Mouse (Mus musculus) gastrocnemius, postnatal 10 days (tissue): ENCODE results near the gene Mbnl2. TPM values are rescaled to one million over a fixed set of nuclear protein-coding genes. Genes with fewer than 3 reads are reported as not detected.

Experiments used
- DNase-seq: peaks from one replicate; pipeline ENCODE4 v3.0.0; 2021; ENCODE audit warnings: mixed read lengths
- total RNA-seq, 2 experiments: library from RNA; stranded (reverse); gene quantifications; 2 replicates each; pipeline ENCODE4 v1.2.3; 2021

The Mbnl2 gene
- total RNA-seq, 2 experiments from 2014 or later: 213 to 224 TPM

DNA sequence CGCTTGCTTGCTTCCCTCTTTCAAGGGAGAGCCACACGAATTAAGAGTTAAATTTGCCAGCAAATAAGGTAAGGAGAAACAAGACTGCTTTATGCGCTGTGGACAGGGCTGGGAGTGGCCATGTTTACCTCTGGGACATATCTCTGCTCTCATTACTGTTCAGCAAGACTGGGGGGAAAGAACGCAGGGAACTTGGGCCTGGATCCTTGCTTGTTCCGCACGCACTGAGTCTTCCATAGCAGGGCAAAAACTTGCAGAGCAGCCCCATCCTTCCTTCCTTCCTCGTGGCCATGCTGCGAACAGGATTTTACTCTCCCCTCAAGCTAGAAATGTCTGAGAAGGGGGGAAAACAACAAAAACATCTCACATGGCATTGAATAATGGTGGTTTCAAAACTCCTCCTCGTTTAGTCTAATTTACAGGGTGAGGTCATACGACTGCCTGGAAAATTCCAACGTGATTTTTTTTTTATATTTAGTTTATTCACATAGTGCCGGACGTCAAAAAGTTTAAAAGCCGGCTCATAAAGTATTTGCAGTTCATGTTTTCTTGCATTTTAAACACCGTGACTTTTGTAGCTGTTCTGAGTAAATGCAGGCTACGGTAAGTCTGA, 21.8 kb downstream of the Mbnl2 start:
- DNase-seq: no peak

DNA sequence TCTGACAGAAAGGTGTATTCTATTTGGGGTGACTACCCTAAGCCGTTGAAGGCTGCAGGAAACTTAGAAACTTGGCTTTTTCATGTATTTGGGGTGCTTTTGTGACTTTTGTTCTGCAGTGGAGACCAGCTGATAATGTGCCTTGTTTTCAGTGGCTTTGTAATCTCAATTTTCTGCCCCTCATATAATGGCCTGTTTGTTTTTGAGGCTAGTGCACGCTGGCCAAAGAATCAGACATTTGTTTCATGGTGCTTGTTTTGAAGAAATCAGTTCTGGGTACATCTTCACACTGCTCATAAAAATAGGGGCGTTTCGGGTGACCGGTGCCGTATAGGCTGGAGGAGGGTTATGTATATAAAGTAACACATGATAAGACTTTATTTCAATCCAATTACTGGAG, 22.4 kb downstream of the Mbnl2 start:
- no peak for DNase-seq

- DNase-seq: no peak
Observed at GRCm38 (mm10) chr14:120298439-120298838, 23.0 kb downstream of the Mbnl2 start.

- no peak for DNase-seq
Observed at GRCm38 (mm10) chr14:120299716-120300115, 24.2 kb downstream of the Mbnl2 start.

DNA sequence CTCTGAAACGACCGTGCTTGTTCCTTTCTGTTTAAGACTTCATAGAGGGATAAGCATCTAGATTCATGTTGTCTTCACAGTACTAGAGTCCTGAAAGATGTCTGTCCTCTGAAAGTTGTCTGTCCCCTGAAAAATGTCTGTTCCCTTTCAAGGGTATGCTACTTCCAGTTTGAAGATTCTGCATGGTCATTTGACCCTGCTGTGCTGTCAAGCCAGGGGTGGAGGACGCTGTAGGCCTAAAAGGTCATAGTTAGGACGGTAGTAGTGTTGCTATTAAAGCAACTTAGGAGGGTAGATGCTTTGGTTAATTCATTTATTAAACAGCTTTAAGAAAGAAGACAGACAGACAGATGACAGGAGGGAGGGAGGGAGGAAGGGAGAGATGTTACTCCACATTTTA, 24.7 kb downstream of the Mbnl2 start:
- no peak for DNase-seq

DNA sequence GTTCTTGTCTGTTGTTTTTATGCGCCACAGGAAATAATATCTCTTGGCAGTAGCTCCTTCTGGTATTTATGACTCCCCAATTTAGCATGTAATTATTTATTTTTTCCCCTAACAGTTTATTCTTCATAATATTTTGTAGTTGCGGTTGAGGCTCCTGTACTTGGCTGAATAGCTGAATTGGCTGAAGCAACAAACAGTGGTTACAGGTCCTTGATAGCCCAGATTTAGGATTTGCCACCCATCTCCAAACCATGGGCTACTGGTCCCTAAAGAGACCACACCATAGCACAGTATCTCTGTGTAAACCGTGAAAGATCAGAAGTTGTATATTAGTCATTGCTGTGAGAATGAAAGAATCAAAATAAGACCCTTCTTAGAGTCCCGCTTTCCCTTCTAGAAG, 25.3 kb downstream of the Mbnl2 start:
- no peak for DNase-seq

GRCm38 (mm10) chr14:120302913-120303548, 27.6 kb downstream of the Mbnl2 start:
- DNase-seq: no peak

DNA sequence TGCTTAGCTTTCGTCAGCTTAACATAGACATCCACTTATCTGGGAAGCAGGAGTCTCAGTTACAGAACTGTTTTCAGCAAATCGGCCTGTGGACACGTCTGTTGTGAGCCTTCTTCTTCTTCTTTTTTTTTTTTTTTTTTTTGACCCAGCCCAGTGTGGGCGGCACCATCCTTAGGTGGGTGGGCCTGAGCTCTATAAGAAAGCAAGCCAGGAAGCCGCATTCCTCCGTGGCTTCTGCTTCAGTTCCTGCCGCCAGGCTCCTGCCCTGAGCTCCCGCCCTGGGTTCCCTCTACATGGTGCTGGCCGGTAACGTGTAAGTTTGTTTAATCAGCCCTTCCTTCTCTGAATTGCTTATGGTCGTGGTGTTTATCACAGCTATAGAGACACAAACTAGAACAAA, 30.8 kb downstream of the Mbnl2 start:
- DNase-seq: no peak

DNA sequence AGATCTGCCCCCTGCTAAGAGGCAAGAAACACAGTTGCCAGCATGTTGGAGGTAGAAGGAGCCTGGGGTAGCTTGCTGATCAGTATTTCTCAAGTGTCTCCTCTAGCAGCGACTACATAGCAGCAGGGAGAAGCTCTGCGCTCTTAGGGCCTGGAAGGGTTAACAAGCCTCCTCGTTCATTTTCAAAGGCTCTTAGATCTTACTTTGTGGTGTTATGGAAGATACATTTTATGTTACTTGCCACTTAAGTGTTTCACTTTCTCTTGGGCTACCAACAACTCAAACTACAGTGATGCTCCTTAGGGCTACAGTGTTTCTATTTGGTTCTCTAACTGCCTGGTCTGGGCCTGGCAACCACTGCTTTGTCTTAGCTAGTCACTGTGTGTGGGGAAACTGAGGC, 31.9 kb downstream of the Mbnl2 start:
- no peak for DNase-seq

GRCm38 (mm10) chr14:120307963-120308362, 32.5 kb downstream of the Mbnl2 start:
- DNase-seq: no peak

DNA sequence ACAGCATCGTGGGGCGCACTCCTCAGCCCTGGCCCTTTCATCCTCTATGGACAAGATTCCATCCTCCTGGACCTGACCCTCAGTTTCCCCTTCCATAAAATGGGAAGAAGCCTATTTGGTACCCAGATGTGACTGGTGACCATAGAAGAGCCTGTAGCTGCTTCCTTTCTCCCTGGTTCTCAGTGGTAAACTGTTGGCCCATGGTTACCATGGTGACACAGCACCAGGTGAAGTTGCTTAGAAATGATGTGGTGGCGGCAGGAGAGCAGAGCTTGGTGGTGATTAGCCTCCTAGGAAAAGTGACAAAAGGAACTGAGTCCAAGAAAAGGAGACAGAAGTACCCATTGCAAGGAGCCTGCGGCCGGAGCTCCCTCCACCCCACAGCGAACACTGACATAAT, 34.2 kb downstream of the Mbnl2 start:
- no peak for DNase-seq

DNA sequence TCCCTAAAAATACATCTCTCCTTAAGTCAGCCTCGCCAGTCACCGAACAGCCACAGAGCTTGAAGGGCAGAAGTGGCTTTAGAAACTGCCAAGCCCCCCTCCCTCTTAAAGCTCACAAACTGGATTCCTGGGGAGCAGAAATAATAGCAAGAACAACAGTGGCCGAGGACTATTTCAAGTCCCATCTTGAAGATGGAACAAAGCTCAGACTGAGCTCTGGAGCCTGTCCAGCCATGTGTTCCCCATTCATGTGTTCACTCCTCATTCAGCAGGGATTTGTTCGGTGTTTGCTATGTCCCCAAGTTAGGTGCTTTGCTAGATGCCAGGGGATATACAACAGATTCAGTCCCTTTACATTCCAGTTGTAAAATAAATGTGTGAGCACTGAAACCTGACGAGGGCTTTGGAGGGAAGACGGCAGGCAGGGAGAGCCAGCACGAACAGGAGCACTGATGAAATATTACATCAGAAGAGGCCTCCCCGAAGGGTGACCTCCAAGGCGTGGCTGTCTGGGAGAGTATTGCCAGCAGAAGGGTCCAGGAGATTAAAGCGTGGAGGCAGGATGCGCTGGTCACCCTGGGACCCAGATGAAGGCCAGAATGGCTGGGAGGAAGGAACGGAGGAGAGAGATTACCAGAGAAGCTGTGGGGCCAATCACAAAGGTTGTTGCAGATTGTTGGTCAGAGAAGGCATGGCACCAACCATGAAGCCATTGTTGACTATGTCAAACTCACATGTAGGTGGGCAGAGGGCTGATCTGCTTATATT, 36.0 kb downstream of the Mbnl2 start:
- no peak for DNase-seq

DNA sequence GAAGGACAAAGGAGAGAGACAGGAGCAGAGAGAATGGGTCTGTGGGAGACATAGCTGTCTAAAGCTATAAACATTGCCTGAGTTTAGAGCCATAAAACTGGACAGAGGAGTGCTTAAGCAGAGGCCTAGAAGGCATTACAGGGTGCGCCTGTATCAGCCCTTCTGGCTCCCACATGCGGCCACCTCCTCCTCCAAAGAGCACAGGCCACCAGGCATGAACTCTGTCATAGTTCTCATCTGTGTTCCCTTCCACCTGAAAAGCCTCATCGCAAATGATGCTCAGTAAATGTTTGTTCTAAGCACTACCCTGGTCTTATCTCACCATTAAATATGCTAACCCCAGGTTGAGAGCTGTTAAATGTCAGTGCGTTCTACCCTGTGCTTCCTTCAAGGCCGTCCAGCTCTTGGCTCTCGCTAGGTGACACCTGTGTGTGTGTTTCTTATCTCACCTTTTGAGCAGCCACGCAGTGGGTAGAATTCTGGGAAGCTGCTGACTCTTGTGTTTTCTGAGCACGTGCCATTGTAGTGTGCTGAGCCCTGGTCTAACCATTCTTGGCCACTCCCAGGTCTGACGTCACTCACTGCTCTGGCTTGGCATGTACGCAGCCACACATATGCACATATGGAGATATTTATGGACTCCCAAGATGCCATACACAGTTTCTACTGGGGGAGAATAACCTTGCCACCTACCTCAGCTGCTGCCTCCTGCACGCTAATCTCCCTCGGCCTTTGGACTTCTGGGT, 37.4 kb downstream of the Mbnl2 start:
- DNase-seq: no peak

DNA sequence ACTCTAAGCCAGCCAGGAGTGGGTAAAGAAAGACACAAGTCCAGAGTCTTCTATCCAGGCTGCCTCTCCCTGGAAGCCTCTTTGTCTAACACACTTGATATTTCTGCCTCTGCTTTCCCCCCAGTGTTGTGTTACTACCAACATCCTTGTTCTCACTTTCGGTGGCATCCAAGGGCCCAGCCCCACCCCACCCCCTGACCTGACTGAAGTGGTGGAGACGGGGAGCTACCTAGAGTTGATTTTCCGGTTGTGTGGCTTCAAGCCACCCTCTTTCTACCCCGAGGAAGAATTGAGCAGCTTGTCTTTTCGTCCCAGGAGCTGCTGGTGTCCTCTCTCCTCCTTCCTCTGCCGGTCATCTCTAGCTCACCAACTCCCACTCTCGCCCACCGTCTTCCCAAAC, 38.0 kb downstream of the Mbnl2 start:
- no peak for DNase-seq

DNA sequence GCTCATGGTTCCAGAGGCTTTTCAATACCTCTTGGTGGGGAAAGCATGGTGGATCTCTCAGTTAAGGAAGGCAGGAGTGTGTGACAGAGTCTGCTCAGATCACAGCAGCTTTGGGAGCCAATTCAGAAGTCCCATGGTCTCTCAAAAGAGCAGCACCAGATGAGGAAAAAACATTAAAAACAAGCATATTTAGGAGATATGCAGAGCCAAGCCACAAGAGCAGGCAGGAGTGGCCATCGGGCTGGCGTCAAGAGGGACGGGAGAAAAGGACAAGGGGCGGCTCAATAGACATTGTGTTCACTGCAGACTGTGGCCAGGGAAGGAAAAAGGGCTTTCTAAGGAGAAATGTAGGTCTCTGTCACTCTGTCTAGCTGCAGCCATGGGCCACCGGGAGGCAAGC, 40.3 kb downstream of the Mbnl2 start:
- no peak for DNase-seq

GRCm38 (mm10) chr14:120318326-120318935, 43.0 kb downstream of the Mbnl2 start:
- no peak for DNase-seq

DNA sequence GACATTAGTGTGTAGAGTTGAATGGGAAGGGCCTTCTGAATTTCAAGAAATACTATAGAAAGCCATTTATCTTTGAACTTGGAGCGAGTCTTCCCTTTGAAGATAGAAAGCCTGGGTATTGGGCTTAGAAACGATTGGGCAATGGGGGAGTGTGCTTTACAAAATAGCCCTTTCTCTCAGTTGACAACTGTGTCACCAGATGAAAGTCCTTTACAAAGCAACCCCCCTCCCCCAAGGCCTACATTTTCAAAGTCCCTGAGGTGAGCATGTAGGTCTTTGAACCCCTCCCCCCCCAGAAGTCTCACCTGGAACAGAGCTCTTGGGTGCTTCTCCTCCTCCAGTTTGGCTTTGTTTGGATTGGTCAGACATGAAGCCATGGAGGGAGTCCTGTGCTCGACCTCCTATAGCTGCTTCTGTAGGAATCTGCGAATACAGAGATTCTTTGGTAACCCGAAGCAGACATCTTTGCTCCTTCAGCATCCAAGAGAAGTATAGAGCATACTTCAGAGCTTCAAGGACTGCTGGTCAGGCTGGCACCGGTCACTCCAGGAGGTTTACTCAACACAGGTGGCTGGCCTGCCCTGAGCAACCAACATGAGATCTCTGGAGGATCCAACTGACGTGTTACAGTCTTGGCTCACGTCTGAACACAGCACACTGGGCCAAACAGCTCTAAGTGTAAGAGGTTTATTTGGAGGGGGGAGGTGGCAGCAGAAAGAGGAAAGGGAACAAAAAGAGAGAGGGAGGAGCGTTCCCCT, 43.7 kb downstream of the Mbnl2 start:
- DNase-seq: no peak

DNA sequence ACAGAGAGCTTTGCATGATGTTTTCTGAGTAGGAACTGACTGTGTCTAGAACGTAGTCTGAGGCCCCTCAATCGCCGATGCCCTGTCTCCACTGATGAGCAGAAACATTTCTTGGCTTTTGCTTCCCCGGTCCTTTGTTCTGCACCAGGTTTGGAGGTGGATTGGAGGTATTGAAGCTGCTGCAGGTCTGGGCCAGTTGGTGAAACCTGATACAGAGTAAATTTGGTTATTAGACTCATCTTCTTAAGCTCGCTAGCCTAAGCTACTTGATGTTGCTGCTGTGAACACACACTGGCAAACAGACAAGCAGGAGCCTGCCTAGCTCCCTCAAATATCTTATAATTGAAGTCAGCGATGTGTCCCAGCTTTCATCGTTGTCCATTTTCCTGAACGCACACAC, 46.6 kb downstream of the Mbnl2 start:
- DNase-seq: no peak

DNA sequence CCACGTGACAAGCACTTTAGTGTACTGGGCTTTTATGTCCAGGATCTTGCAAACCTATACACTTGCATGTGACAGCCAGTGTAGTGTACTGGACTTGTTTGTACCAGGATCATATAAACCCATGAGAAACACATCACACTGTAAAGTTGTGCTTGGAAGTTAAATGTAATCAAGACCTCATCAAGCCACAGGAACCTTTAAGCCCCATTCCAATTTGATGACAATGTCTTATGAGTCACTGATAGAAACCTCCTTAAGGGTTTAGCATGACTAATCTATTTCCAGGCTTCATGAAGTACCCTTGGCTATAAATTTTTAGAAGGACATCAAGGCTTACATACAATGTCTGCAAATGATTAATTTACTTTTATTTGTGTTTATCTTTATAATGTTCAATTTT, 47.6 kb downstream of the Mbnl2 start:
- DNase-seq: no peak

- no peak for DNase-seq
Observed at GRCm38 (mm10) chr14:120324061-120324791, 48.8 kb downstream of the Mbnl2 start.

GRCm38 (mm10) chr14:120324883-120325480, 49.5 kb downstream of the Mbnl2 start:
- DNase-seq: no peak
